Mouse (Mus musculus): Measurements from ENCODE around the gene Catsper1.

DNA sequence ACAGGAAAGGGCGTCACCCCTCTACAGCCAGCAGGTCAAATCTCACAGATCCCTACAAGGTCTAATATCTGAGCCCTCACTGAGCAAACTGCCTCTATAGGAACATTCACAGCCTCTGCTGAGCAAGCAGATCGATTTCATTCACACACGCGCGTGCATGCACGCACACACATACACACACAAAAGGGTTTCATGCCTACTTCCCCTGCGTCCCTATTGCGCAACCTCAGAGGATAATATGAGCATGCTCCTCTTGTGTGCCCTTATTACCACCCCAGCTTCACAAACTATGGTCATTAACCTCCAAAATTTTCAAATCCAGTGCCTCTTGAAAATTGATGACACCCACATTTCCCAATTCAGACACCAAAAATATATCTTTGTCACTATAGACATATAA, 22.4 kb upstream of the Catsper1 start:
- TF ChIP-seq CTCF (IDR thresholded peaks at IDR 0.05; ENCODE audit: control insufficient read depth, insufficient read depth, insufficient replicate concordance, low read depth, low read length) (no peak), POLR2A (IDR thresholded peaks at IDR 0.05; ENCODE audit: control insufficient read depth, low read depth, low read length) (no peak)
